Mouse (Mus musculus): ENCODE measurements around the gene Foxred2. TPM values are rescaled to one million over a fixed set of nuclear protein-coding genes. Genes with fewer than 3 reads are reported as not detected.

The Foxred2 gene
- polyA plus RNA-seq, 1 experiment from 2014 or later: 6.1 TPM

DNA sequence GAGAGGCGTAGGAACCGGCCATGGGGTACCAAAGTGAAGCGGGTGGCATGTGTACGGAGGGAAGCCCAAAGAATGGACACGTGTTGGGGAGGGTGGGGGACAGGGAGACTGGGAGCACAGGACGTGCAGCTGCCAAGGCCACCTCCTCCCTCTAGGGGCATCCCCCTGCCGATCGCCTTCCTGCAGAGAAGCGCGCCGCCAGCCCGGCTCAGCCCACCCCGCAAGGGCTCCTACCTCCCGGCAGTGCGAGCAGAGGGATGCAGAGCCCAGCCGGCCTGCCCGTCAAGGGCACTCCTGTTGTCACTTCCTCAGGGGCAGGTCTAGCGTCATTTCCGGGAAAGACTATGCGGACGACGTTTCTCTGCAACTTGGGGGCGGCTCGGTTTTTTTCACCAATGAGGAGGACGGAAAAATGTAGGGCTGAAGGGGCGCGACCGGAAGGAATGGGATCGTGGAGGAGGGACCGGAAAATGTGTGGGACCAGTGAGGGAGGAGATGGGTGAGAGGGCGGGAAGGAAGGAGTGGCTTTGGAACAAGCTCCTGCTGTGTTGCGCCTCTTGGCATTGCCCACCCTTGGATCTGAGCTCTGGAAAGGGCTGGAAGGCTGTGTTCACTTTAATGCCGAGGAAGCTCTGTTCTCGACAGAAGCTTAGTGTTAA, 27.7 kb downstream of the Foxred2 start, which contains the start of gene Txn2:
Gene Txn2 (minus strand): TSS at position 334 of the 659 bp plus-strand sequence.
- Histone ChIP-seq H3K36me3 (peaks cover 31% of the 10 kb centered on the region), H3K27ac (replicated peaks) (peak within 1 kb of the TSS; percentile 96), H3K4me1 (peaks cover 26% of the 10 kb centered on the region), H3K9ac (peak within 1 kb of the TSS; percentile 68), H3K27me3 (no peaks in the 10 kb centered on the region), H3K4me2 (replicated peaks) (peak within 1 kb of the TSS; percentile 76), H3K9me3 (replicated peaks) (no peaks in the 10 kb centered on the region), H3K4me3 (replicated peaks) (peak within 1 kb of the TSS; percentile 94)
- under 1% methylated on average over 34 of the region's 34 CpGs for WGBS
- peak; percentile 97 for ATAC-seq (ENCODE audit: insufficient number of reproducible peaks, low FRiP score, low TSS enrichment, low read depth)

DNA sequence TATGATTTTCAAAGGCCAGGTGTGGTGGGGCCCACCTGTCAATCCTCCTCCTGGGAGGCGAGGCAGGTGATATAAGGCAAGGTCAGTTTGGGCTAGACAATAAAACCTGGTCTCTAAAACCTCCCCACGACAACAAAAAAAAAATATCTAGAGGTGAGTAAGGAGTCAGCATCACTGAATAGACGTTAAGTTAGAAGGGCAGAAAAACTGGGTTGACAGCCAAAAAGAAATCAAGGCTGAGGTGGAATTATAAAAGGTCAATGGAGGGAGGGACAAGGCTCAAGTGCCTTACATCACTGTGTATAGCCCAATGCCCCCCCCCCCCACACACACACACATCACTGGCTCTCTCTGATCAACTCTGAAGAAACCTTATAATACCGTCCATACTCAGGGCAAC, 28.4 kb downstream of the Foxred2 start:
- H3K4me1 ChIP-seq: peaks cover 19% of the 10 kb centered on the region
- H3K27ac ChIP-seq (replicated peaks): peak overlapping the region; percentile 96
- H3K9ac ChIP-seq: peak overlapping the region; percentile 68
- H3K36me3 ChIP-seq: peaks cover 38% of the 10 kb centered on the region
- WGBS: 21% methylated on average over 4 of the region's 4 CpGs
- peak overlapping the region; percentile 76 for H3K4me2 ChIP-seq (replicated peaks)
- peak overlapping the region; percentile 94 for H3K4me3 ChIP-seq (replicated peaks)
- ATAC-seq (ENCODE audit: insufficient number of reproducible peaks, low FRiP score, low TSS enrichment, low read depth): no peak
- H3K9me3 ChIP-seq (replicated peaks): no peaks in the 10 kb centered on the region
- no peaks in the 10 kb centered on the region for H3K27me3 ChIP-seq

DNA sequence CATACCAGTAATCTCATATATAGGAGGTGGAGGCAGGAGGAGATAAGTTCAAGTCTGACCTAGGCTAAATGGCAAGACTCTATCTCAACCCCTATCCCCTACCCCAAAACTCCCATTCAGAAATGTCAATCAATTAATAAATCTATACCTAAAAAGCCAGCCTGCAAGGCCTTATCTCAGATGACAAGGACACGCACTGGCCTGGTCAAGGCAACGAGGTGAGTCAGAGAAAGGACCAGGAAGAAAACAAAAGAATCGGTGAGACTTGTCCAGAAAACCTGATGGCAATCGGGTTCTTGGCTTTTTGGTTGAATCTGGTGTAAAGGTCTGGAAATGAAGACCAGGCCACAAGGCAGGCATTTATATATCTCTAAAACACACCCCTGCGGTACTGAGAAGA, 29.6 kb downstream of the Foxred2 start:
- Histone ChIP-seq H3K36me3 (peaks cover 49% of the 10 kb centered on the region), H3K27me3 (no peaks in the 10 kb centered on the region), H3K9me3 (replicated peaks) (no peaks in the 10 kb centered on the region), H3K4me1 (peaks cover 19% of the 10 kb centered on the region), H3K4me2 (replicated peaks) (no peak overlapping the region), H3K27ac (replicated peaks) (no peak overlapping the region), H3K4me3 (replicated peaks) (no peak overlapping the region), H3K9ac (no peak overlapping the region)
- 95% methylated on average over 5 of the region's 5 CpGs for WGBS
- ATAC-seq (ENCODE audit: insufficient number of reproducible peaks, low FRiP score, low TSS enrichment, low read depth): no peak

- H3K4me3 ChIP-seq (replicated peaks): no peak overlapping the region
- no peak for ATAC-seq (ENCODE audit: insufficient number of reproducible peaks, low FRiP score, low TSS enrichment, low read depth)
- H3K4me2 ChIP-seq (replicated peaks): no peak overlapping the region
- no peaks in the 10 kb centered on the region for H3K27me3 ChIP-seq
- H3K4me1 ChIP-seq: peaks cover 19% of the 10 kb centered on the region
- WGBS: 93% methylated on average over 2 of the region's 2 CpGs
- H3K9me3 ChIP-seq (replicated peaks): no peaks in the 10 kb centered on the region
- no peak overlapping the region for H3K27ac ChIP-seq (replicated peaks)
- H3K9ac ChIP-seq: no peak overlapping the region
- peaks cover 62% of the 10 kb centered on the region for H3K36me3 ChIP-seq
These were observed 31.3 kb downstream of the Foxred2 start for GRCm38 (mm10) chr15:77925195-77925594.

- H3K9ac ChIP-seq: no peak overlapping the region
- peaks cover 78% of the 10 kb centered on the region for H3K36me3 ChIP-seq
- no peak overlapping the region for H3K4me2 ChIP-seq (replicated peaks)
- no peak overlapping the region for H3K4me3 ChIP-seq (replicated peaks)
- no peaks in the 10 kb centered on the region for H3K27me3 ChIP-seq
- no peaks in the 10 kb centered on the region for H3K9me3 ChIP-seq (replicated peaks)
- WGBS: 65% methylated on average over 9 of the region's 9 CpGs
- no peak overlapping the region for H3K27ac ChIP-seq (replicated peaks)
- peaks cover 12% of the 10 kb centered on the region for H3K4me1 ChIP-seq
- ATAC-seq (ENCODE audit: insufficient number of reproducible peaks, low FRiP score, low TSS enrichment, low read depth): no peak
These were observed 33.1 kb downstream of the Foxred2 start for GRCm38 (mm10) chr15:77923267-77924035.

DNA sequence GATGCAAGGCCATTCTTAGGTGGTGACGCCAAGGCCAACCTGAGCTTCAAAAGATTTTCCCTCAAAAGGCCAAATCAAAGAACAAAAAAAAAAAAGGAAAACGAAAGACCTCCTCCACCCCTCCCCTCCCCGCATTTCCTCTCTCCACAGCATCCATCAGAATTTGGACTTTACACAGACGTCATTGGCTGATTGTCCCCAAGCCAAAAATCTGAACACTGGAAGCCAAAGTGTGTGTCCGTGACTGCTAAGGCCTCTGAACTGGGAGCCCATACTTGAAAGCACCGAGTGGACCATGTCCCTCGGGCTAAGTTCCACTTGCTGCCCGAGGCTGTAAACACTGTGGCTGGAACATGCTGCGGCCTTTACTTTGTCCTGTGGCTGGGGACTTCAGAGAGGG, 33.8 kb downstream of the Foxred2 start:
- Histone ChIP-seq H3K27me3 (no peaks in the 10 kb centered on the region), H3K4me2 (replicated peaks) (no peak overlapping the region), H3K9ac (no peak overlapping the region), H3K27ac (replicated peaks) (no peak overlapping the region), H3K4me3 (replicated peaks) (no peak overlapping the region), H3K9me3 (replicated peaks) (no peaks in the 10 kb centered on the region), H3K4me1 (peaks cover 7% of the 10 kb centered on the region), H3K36me3 (peaks cover 83% of the 10 kb centered on the region)
- no peak for ATAC-seq (ENCODE audit: insufficient number of reproducible peaks, low FRiP score, low TSS enrichment, low read depth)
- 81% methylated on average over 9 of the region's 9 CpGs for WGBS

DNA sequence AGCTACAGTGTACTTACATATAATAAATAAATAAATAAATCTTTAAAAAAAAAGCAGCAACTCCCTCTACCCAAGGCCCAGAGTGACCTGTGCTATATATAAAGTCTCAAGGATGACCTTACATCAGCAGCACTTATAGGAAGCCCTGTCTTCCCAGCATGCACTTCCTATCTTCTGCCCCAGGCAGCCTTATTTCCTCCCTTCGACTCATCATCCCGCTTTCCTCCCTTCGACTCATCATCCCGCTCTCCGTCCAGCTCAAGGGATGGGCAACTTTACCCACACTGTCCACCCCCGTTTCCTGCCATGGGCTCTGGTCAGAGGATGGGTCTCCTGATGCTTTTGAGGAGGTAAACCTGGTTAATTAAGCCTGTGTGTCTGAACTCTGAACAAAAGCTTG, 34.9 kb downstream of the Foxred2 start:
- Histone ChIP-seq H3K27me3 (no peaks in the 10 kb centered on the region), H3K36me3 (peaks cover 77% of the 10 kb centered on the region), H3K4me2 (replicated peaks) (no peak overlapping the region), H3K4me1 (no peaks in the 10 kb centered on the region), H3K9ac (no peak overlapping the region), H3K27ac (replicated peaks) (no peak overlapping the region), H3K9me3 (replicated peaks) (no peaks in the 10 kb centered on the region), H3K4me3 (replicated peaks) (no peak overlapping the region)
- ATAC-seq (ENCODE audit: insufficient number of reproducible peaks, low FRiP score, low TSS enrichment, low read depth): no peak
- 85% methylated on average over 6 of the region's 6 CpGs for WGBS

DNA sequence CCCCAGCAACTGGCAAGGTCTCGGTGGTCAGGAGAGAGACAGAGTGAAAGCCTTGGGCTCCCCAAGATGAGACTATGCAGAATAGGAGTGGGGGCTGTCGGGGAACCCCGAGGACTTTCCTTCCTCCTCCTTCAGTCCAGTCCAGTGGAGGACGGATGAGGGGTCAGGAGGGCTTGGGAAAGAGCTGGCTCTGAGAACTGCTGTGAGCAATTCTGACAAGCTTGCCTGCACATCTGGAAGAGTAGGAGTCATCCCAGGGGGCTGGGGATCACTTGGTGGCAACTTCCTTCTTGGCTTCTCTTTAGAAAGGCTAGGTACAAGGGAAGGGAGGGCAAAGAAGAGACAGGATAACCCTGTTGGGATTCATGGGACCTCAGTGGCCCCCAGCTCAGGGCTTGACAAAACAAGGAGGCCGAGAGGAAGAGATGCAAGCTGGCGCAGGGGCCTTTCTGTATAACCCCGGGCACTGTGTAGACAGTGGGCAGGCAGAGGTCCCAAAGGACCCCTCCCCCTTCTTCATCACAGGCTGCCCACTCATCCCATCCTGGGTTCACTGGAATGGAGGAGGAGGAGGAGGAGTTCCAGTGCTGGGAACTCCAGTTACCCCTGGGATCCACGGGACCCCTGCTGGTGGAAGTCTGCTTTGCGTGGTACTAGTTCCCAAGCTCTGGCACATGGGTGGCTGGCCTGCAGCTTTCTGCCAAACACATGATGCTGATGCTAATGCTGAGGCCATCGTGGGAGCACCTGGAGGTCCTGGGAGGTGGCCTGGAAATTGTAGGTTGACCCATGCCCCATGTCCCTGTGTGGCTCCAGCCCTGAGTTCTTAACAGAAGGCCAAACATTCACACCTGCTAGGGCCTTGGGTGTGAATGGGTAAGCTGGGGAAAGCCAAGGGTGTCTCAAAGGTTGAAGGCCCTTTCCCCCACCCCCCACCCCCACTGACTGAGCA, 35.7 kb downstream of the Foxred2 start:
- H3K9me3 ChIP-seq (replicated peaks): no peaks in the 10 kb centered on the region
- no peaks in the 10 kb centered on the region for H3K27me3 ChIP-seq
- H3K9ac ChIP-seq: no peak overlapping the region
- H3K4me3 ChIP-seq (replicated peaks): no peak overlapping the region
- peaks cover 81% of the 10 kb centered on the region for H3K36me3 ChIP-seq
- ATAC-seq (ENCODE audit: insufficient number of reproducible peaks, low FRiP score, low TSS enrichment, low read depth): no peak
- no peak overlapping the region for H3K4me2 ChIP-seq (replicated peaks)
- WGBS: 74% methylated on average over 10 of the region's 10 CpGs
- 0 out of 2 replicates have a peak overlapping the region, but pooled peaks have one; percentile 7 for H3K27ac ChIP-seq (replicated peaks)
- no peaks in the 10 kb centered on the region for H3K4me1 ChIP-seq

- H3K4me2 ChIP-seq (replicated peaks): no peak overlapping the region
- H3K36me3 ChIP-seq: peaks cover 86% of the 10 kb centered on the region
- no peaks in the 10 kb centered on the region for H3K4me1 ChIP-seq
- WGBS: 94% methylated on average over 12 of the region's 12 CpGs
- H3K9me3 ChIP-seq (replicated peaks): no peaks in the 10 kb centered on the region
- no peak overlapping the region for H3K9ac ChIP-seq
- H3K27ac ChIP-seq (replicated peaks): no peak overlapping the region
- no peak for ATAC-seq (ENCODE audit: insufficient number of reproducible peaks, low FRiP score, low TSS enrichment, low read depth)
- no peak overlapping the region for H3K4me3 ChIP-seq (replicated peaks)
- no peaks in the 10 kb centered on the region for H3K27me3 ChIP-seq
These were observed 37.1 kb downstream of the Foxred2 start for GRCm38 (mm10) chr15:77919441-77919840.

- Histone ChIP-seq H3K27me3 (no peaks in the 10 kb centered on the region), H3K36me3 (peaks cover 69% of the 10 kb centered on the region), H3K9ac (no peak overlapping the region), H3K9me3 (replicated peaks) (no peaks in the 10 kb centered on the region), H3K4me1 (no peaks in the 10 kb centered on the region), H3K4me2 (replicated peaks) (no peak overlapping the region), H3K4me3 (replicated peaks) (no peak overlapping the region), H3K27ac (replicated peaks) (no peak overlapping the region)
- WGBS: 39% methylated on average over 8 of the region's 8 CpGs
- ATAC-seq (ENCODE audit: insufficient number of reproducible peaks, low FRiP score, low TSS enrichment, low read depth): no peak
These were observed 39.5 kb downstream of the Foxred2 start for GRCm38 (mm10) chr15:77916851-77917544.

Data from embryonic facial prominence, embryonic 15.5 days (tissue).